Mouse (Mus musculus): Measurements from ENCODE around the gene Batf3. TPM values are rescaled to one million over a fixed set of nuclear protein-coding genes. Genes with fewer than 3 reads are reported as not detected.

The Batf3 gene
- polyA plus RNA-seq, 1 experiment from 2014 or later = 5.2 TPM

- no peaks in the 10 kb centered on the region for H3K36me3 ChIP-seq
- peaks cover 5% of the 10 kb centered on the region for H3K9me3 ChIP-seq
- no peak overlapping the region for H3K27ac ChIP-seq
- H3K4me1 ChIP-seq (replicated peaks) = peaks cover 9% of the 10 kb centered on the region; the same call in 1 of the 2 replicates
- no peak for DNase-seq (ENCODE audit: low spot score)
- no peaks in the 10 kb centered on the region for H3K27me3 ChIP-seq (ENCODE audit: insufficient read depth, poor library complexity, severe bottlenecking)
- H3K4me3 ChIP-seq = no peak overlapping the region
- 80% methylated on average over 8 of the region's 8 CpGs for WGBS
Observed at GRCm38 (mm10) chr1:191150924-191151605, 53.4 kb downstream of the Batf3 start.

- peak; percentile 36 for DNase-seq (ENCODE audit: low spot score)
- no peaks in the 10 kb centered on the region for H3K27me3 ChIP-seq (ENCODE audit: insufficient read depth, poor library complexity, severe bottlenecking)
- H3K27ac ChIP-seq = no peak overlapping the region
- 26% methylated on average over 4 of the region's 4 CpGs for WGBS
- H3K4me3 ChIP-seq = no peak overlapping the region
- no peaks in the 10 kb centered on the region for H3K36me3 ChIP-seq
- peaks cover 9% of the 10 kb centered on the region; the same call in 1 of the 2 replicates for H3K4me1 ChIP-seq (replicated peaks)
- peaks cover 21% of the 10 kb centered on the region for H3K9me3 ChIP-seq
Observed at GRCm38 (mm10) chr1:191153052-191153451, 55.4 kb downstream of the Batf3 start.

GRCm38 (mm10) chr1:191154314-191154713 lies 56.7 kb downstream of the Batf3 start:
- WGBS = 54% methylated on average over 3 of the region's 3 CpGs
- H3K4me3 ChIP-seq = no peak overlapping the region
- peaks cover 21% of the 10 kb centered on the region for H3K9me3 ChIP-seq
- no peaks in the 10 kb centered on the region for H3K36me3 ChIP-seq
- DNase-seq (ENCODE audit: low spot score) = no peak
- H3K27ac ChIP-seq = no peak overlapping the region
- peaks cover 9% of the 10 kb centered on the region; the same call in 1 of the 2 replicates for H3K4me1 ChIP-seq (replicated peaks)
- H3K27me3 ChIP-seq (ENCODE audit: insufficient read depth, poor library complexity, severe bottlenecking) = no peaks in the 10 kb centered on the region

Other genes starting within 250 kb of the Batf3 start
- 17.4 and 18.7 TPM in 2 replicates for gene Rps6kc1, start 186.1 kb upstream of the Batf3 start, polyA plus RNA-seq (2016; fragmentation: Nextera tagmentation; extraction: Ambion mirVana)
- gene Angel2, start 172.7 kb upstream of the Batf3 start, polyA plus RNA-seq (2016; fragmentation: Nextera tagmentation; extraction: Ambion mirVana) = 52.9 and 53.5 TPM in 2 replicates
- gene Vash2, start 118.6 kb upstream of the Batf3 start, polyA plus RNA-seq (2016; fragmentation: Nextera tagmentation; extraction: Ambion mirVana) = 39.1 and 50.5 TPM in 2 replicates
- gene Flvcr1, start 71.7 kb upstream of the Batf3 start, polyA plus RNA-seq (2016; fragmentation: Nextera tagmentation; extraction: Ambion mirVana) = 6.4 and 6.9 TPM in 2 replicates
- gene Spata45, start 61.2 kb upstream of the Batf3 start, polyA plus RNA-seq (2016; fragmentation: Nextera tagmentation; extraction: Ambion mirVana) = not detected in 2 replicates
- 9.9 and 13.9 TPM in 2 replicates for gene Tatdn3, start 34.9 kb upstream of the Batf3 start, polyA plus RNA-seq (2016; fragmentation: Nextera tagmentation; extraction: Ambion mirVana)
- 25.5 and 31.0 TPM in 2 replicates for gene Nsl1, start 34.8 kb upstream of the Batf3 start, polyA plus RNA-seq (2016; fragmentation: Nextera tagmentation; extraction: Ambion mirVana)
- gene Fam71a, start 67.0 kb downstream of the Batf3 start, polyA plus RNA-seq (2016; fragmentation: Nextera tagmentation; extraction: Ambion mirVana) = not detected in 2 replicates
- gene Atf3, start 120.2 kb downstream of the Batf3 start, polyA plus RNA-seq (2016; fragmentation: Nextera tagmentation; extraction: Ambion mirVana) = 2.4 and 2.9 TPM in 2 replicates
- 58.6 and 75.5 TPM in 2 replicates for gene Nenf, start 220.3 kb downstream of the Batf3 start, polyA plus RNA-seq (2016; fragmentation: Nextera tagmentation; extraction: Ambion mirVana)
- gene Tmem206, start 228.1 kb downstream of the Batf3 start, polyA plus RNA-seq (2016; fragmentation: Nextera tagmentation; extraction: Ambion mirVana) = 30.5 and 36.6 TPM in 2 replicates